Mouse (Mus musculus): ENCODE data around the gene Thtpa. TPM values are rescaled to one million over a fixed set of nuclear protein-coding genes. Genes with fewer than 3 reads are reported as not detected.
A peak's percentile ranks its signal among the peaks of the same experiment; 100 is the strongest.

Thtpa gene
- 2.9 and 4.9 TPM in 2 replicates for polyA plus RNA-seq (2012; rRNA removed)

DNA sequence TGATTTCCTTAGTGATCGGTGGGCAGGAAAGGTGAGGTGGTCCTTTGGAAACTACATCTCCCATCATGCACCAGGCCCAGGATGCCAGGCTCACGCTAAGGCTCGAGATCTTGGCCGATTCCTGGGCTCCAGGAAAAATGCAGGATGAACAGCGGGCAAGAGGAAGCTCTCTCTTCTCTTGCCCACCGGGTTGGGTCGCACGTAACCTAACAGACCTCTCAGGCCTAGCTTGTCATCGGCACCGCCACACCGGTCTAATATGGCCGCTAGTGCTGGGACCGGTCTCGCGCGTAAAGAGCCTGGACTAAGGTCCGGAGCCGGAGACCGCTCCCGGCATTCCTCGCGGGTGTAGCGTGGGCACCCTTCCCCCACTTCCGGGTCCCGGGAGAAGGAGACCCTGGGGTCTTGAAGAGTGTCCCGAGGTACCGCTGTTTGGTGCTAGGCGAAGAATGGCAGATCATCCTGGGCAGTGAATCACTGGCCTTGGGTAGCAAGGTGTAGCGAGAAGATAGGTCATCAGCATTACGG, at the start of gene Thtpa:
Gene Thtpa, plus strand, starts transcription at position 81 of the 528 bp plus-strand sequence.
- Histone ChIP-seq H3K4me1 (ENCODE audit: control insufficient read depth, insufficient read depth, insufficient read length, low read length) (peaks cover 17% of the 10 kb centered on the region), H3K27me3 (ENCODE audit: control insufficient read depth, insufficient read depth, low read length) (no peaks in the 10 kb centered on the region), H3K27ac (ENCODE audit: insufficient read depth, low read depth, low read length) (peak within 1 kb of the TSS; percentile 89), H3K4me3 (ENCODE audit: low read depth, low read length) (peak within 1 kb of the TSS; percentile 96), H3K36me3 (ENCODE audit: control insufficient read depth, insufficient read depth, low read length) (peaks cover 22% of the 10 kb centered on the region)
- TF ChIP-seq POLR2A (IDR thresholded peaks at IDR 0.05; ENCODE audit: low read depth, low read length) = 0 out of 2 replicates have a peak, but pooled peaks have one; percentile 22
- TF ChIP-seq CTCF (IDR thresholded peaks at IDR 0.05; ENCODE audit: extremely low read depth, insufficient read length, insufficient replicate concordance, low read depth, low read length) = peak; percentile 26; the same call in 1 of the 2 replicates
- under 1% methylated on average over 30 of the region's 30 CpGs for whole genome bisulfite sequencing

DNA sequence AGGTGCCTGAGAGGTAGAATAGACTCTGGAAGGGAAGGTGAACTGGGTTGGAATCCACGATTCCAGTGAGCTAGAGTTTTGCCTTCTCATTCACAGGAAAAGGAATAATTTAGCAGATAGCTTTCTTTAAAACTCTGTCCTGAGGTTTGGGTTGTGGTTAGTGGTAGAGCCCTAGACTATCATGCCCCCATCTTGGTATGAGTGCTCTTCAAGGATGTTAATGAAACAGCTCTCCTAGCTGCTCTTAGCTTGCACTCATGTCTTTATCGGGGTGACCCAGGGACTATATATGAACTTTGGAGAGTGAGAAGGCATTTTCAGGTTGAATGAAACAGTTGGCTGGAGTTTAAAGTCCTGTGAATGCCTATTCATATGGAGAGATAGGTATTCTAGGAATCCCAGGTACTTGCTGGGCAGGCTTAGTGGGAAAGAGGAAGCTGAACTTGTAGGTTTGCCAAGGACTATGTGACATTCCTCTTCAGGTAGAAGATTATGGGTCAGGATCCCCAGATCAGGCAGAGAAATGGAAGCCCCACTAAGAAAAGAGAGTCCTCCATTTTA, 46.5 kb upstream of the Thtpa start:
- WGBS = 79% methylated on average over 2 of the region's 2 CpGs
- no peaks in the 10 kb centered on the region for H3K27me3 ChIP-seq (ENCODE audit: control insufficient read depth, insufficient read depth, low read length)
- no peaks in the 10 kb centered on the region for H3K4me1 ChIP-seq (ENCODE audit: control insufficient read depth, insufficient read depth, insufficient read length, low read length)
- H3K27ac ChIP-seq (ENCODE audit: insufficient read depth, low read depth, low read length) = no peak overlapping the region
- no peak overlapping the region for H3K4me3 ChIP-seq (ENCODE audit: low read depth, low read length)
- TF ChIP-seq POLR2A (IDR thresholded peaks at IDR 0.05; ENCODE audit: low read depth, low read length) (no peak), CTCF (IDR thresholded peaks at IDR 0.05; ENCODE audit: extremely low read depth, insufficient read length, insufficient replicate concordance, low read depth, low read length) (no peak)
- no peaks in the 10 kb centered on the region for H3K36me3 ChIP-seq (ENCODE audit: control insufficient read depth, insufficient read depth, low read length)

DNA sequence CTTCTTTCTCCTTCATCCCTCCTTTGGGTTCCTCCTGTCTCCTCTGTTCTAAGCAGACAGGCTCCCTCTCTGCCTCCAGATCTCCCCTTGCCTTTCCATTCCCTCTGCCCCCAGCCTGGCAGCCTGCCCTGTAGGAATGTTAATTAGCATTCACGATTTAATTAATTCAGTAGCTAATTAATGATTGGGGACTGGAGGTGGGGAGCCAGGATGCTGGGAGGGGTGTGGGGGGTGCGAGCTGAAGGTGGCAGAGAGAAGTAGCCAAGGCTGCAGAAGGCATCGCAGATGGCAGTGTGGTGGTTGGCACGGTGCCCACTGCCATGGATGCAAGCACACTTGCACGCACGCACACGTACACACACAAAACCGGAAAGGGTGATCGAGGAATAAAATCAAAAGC, 42.1 kb upstream of the Thtpa start:
- WGBS = 56% methylated on average over 9 of the region's 9 CpGs
- no peak overlapping the region for H3K4me3 ChIP-seq (ENCODE audit: low read depth, low read length)
- no peaks in the 10 kb centered on the region for H3K4me1 ChIP-seq (ENCODE audit: control insufficient read depth, insufficient read depth, insufficient read length, low read length)
- no peaks in the 10 kb centered on the region for H3K27me3 ChIP-seq (ENCODE audit: control insufficient read depth, insufficient read depth, low read length)
- no peaks in the 10 kb centered on the region for H3K36me3 ChIP-seq (ENCODE audit: control insufficient read depth, insufficient read depth, low read length)
- H3K27ac ChIP-seq (ENCODE audit: insufficient read depth, low read depth, low read length) = no peak overlapping the region
- TF ChIP-seq POLR2A (IDR thresholded peaks at IDR 0.05; ENCODE audit: low read depth, low read length) = no peak
- no peak for TF ChIP-seq CTCF (IDR thresholded peaks at IDR 0.05; ENCODE audit: extremely low read depth, insufficient read length, insufficient replicate concordance, low read depth, low read length)

DNA sequence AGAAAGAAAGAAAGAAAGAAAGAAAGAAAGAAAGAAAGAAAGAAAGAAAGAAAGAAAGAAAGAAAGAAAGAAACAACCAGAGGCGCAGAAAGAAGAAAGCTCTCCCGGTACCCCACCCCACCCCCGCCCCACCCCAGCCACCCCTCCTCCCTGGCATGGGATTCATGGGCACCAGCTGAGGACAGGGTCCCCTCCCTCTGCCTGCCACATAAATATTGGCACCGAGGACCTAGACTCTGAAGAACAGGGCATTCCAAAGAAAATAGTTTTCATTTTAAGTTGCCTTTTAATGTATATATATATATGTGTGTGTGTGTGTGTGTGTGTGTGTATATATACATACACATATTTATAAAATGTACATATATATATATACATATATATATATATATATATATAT, 41.5 kb upstream of the Thtpa start:
- TF ChIP-seq CTCF (IDR thresholded peaks at IDR 0.05; ENCODE audit: extremely low read depth, insufficient read length, insufficient replicate concordance, low read depth, low read length) (no peak), POLR2A (IDR thresholded peaks at IDR 0.05; ENCODE audit: low read depth, low read length) (no peak)
- Histone ChIP-seq H3K27ac (ENCODE audit: insufficient read depth, low read depth, low read length) (no peak overlapping the region), H3K4me3 (ENCODE audit: low read depth, low read length) (no peak overlapping the region), H3K36me3 (ENCODE audit: control insufficient read depth, insufficient read depth, low read length) (no peaks in the 10 kb centered on the region), H3K27me3 (ENCODE audit: control insufficient read depth, insufficient read depth, low read length) (no peaks in the 10 kb centered on the region), H3K4me1 (ENCODE audit: control insufficient read depth, insufficient read depth, insufficient read length, low read length) (no peaks in the 10 kb centered on the region)
- 64% methylated on average over 4 of the region's 4 CpGs for WGBS

DNA sequence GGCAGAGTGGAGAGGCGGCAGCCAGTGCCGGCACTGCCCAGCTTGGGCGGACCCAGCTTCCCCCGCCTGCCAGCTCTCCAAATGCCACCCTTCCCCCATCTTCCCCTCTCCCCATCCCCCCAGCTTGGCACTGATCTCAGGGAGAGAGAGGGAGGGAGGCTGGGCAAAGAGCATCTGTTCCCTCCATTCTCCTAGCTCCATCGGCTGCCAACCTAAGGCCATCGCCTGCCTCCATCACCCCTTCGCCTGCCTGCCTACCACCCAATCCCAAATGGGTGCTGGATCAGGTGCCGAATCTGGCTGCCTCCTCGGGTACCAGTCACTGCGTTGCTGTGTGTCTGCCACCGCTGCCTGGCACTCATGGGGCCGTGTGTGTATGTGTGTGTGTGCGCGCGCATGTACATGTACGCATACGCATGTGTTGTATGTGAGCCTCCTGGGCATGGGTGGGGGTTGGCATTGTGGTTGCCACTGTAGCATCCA, 40.8 kb upstream of the Thtpa start:
- Histone ChIP-seq H3K36me3 (ENCODE audit: control insufficient read depth, insufficient read depth, low read length) (no peaks in the 10 kb centered on the region), H3K4me1 (ENCODE audit: control insufficient read depth, insufficient read depth, insufficient read length, low read length) (no peaks in the 10 kb centered on the region), H3K27ac (ENCODE audit: insufficient read depth, low read depth, low read length) (no peak overlapping the region), H3K4me3 (ENCODE audit: low read depth, low read length) (no peak overlapping the region), H3K27me3 (ENCODE audit: control insufficient read depth, insufficient read depth, low read length) (no peaks in the 10 kb centered on the region)
- TF ChIP-seq CTCF (IDR thresholded peaks at IDR 0.05; ENCODE audit: extremely low read depth, insufficient read length, insufficient replicate concordance, low read depth, low read length) (no peak), POLR2A (IDR thresholded peaks at IDR 0.05; ENCODE audit: low read depth, low read length) (no peak)
- 74% methylated on average over 17 of the region's 17 CpGs for WGBS

DNA sequence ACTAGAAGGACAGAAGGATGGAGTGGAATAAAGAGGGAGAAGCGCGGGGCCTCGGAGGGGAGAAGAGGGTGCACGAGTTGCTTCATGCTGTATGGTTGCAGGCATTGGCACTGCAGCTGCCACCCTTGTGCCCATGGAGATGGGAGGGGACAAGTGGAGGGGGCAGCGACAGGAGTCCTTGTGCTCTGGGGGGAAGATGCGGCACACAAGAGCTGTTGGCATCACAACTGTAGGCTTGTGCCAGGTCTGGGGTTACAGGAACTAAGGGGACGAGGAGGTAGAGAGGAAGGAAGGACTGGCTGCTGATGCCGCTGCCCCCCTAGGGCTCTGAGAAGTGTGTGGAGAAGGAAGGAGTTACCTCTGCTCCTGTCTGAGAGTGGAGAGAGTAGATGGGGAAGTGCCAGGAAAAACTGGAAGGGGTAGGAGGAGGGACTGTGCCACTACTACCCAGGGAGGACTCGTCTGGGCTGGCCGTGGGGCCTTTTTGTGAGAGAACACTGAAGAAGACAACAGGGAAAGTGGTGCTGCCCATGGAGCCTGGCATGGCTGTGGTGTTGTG, 40.3 kb upstream of the Thtpa start:
- no peak overlapping the region for H3K4me3 ChIP-seq (ENCODE audit: low read depth, low read length)
- 75% methylated on average over 10 of the region's 10 CpGs for WGBS
- H3K4me1 ChIP-seq (ENCODE audit: control insufficient read depth, insufficient read depth, insufficient read length, low read length) = no peaks in the 10 kb centered on the region
- TF ChIP-seq POLR2A (IDR thresholded peaks at IDR 0.05; ENCODE audit: low read depth, low read length) (no peak), CTCF (IDR thresholded peaks at IDR 0.05; ENCODE audit: extremely low read depth, insufficient read length, insufficient replicate concordance, low read depth, low read length) (no peak)
- no peak overlapping the region for H3K27ac ChIP-seq (ENCODE audit: insufficient read depth, low read depth, low read length)
- no peaks in the 10 kb centered on the region for H3K27me3 ChIP-seq (ENCODE audit: control insufficient read depth, insufficient read depth, low read length)
- no peaks in the 10 kb centered on the region for H3K36me3 ChIP-seq (ENCODE audit: control insufficient read depth, insufficient read depth, low read length)

DNA sequence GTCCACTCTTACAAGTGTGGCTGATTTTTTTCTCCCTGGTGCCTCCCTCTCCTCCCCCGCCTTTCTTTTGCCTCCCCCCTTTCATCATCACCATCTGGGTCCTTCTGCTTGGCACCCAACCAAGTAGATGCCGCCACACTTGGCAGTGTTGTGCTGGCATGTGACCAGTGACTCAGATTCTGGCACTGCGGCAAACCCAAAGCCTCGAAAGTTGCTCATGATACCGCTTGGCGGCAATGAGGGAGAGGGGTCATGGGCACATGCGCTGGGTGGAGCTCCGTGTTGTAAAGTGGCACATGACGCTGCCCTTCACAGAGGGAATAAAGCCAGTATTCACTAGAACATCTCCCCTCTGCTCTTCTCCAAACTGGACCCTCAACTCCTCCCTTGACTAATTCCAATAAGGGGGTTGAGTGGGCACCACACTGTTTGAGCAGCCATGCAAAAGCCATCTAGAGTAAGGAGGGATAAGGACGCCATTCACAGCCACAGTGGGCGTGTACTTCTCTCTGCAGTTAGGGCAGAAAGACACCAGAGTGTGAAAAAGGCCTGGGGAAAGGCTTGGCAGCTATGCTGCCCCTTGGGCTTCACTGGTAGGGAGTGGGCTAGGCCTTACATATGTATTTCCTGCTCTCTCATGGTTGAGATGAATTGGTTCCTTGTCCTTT, 39.3 kb upstream of the Thtpa start:
- Histone ChIP-seq H3K4me3 (ENCODE audit: low read depth, low read length) (no peak overlapping the region), H3K4me1 (ENCODE audit: control insufficient read depth, insufficient read depth, insufficient read length, low read length) (peaks cover 2% of the 10 kb centered on the region; the same call in 1 of the 2 replicates), H3K36me3 (ENCODE audit: control insufficient read depth, insufficient read depth, low read length) (no peaks in the 10 kb centered on the region), H3K27me3 (ENCODE audit: control insufficient read depth, insufficient read depth, low read length) (no peaks in the 10 kb centered on the region), H3K27ac (ENCODE audit: insufficient read depth, low read depth, low read length) (no peak overlapping the region)
- no peak for TF ChIP-seq POLR2A (IDR thresholded peaks at IDR 0.05; ENCODE audit: low read depth, low read length)
- no peak for TF ChIP-seq CTCF (IDR thresholded peaks at IDR 0.05; ENCODE audit: extremely low read depth, insufficient read length, insufficient replicate concordance, low read depth, low read length)
- 29% methylated on average over 11 of the region's 11 CpGs for WGBS

All from small intestine, adult 2 months (tissue).